ENCODE assay signal across 14 mouse cellular contexts in genomic region chr7:119250381-119250780, GRCm38 (mm10).
DNase-seq lines count a peak whose midpoint lies in the region.
"Had no signal": no experiment of that assay in that cellular context is flagged by ENCODE, and none has a peak within 500 bp of the region (broad histone marks: within the 10 kb centered on the region; RNA-seq: fewer than 3 reads in every experiment).

No protein-coding gene starts in this region.

- peak; percentile 9 to 80 for DNase-seq in layer of hippocampus, adult 18-20 months (ENCODE audit: low spot score in 2 of 2)
- no peak for DNase-seq in layer of hippocampus, postnatal 10 days (ENCODE audit: low spot score in 2 of 2)
- DNase-seq in layer of hippocampus, adult 8-10 months (ENCODE audit: low spot score in 2 of 2): peak; percentile 28 to 32
- DNase-seq in layer of hippocampus, postnatal 36 days: peak; percentile 5 to 25
- DNase-seq in gastrocnemius, postnatal 25 days: no peak
- DNase-seq in lung, postnatal 4 days: no peak
- DNase-seq: adrenal gland, adult 2 months; adrenal gland, postnatal 14 days; cerebellum, adult 11-12 months; cerebellum, adult 8-10 months; cerebellum, postnatal 10 days; cerebellum, postnatal 36 days; embryo, embryonic 11 days; heart, adult 11 months had no signal

Comparison
In these comparisons a context has a peak if more than half of its experiments do, and no peak if none do; other contexts are left out.
1. DNase-seq: peak in layer of hippocampus, adult 18-20 months (2 of 2), layer of hippocampus, adult 8-10 months (2 of 2) and layer of hippocampus, postnatal 36 days (2 of 2); none in layer of hippocampus, postnatal 10 days (0 of 2), gastrocnemius, postnatal 25 days (single experiment) and lung, postnatal 4 days (0 of 2).